Mouse (Mus musculus) gastrocnemius, postnatal 25 days (tissue): ENCODE data around the gene Fam222b. TPM values are rescaled to one million over a fixed set of nuclear protein-coding genes. Genes with fewer than 3 reads are reported as not detected.
A peak's percentile ranks its signal among the peaks of the same experiment; 100 is the strongest.
"Not testable (repeated sequence)": the region's sequence is repeated elsewhere in the genome, so short reads cannot be mapped to it uniquely, and the experiment has no call there.

Experiments
- DNase-seq: peaks from one replicate; pipeline ENCODE4 v3.0.0; 2022
- total RNA-seq, 2 experiments: library from RNA; stranded (reverse); gene quantifications; 1 replicate in 1 of 2; 2 replicates in 1 of 2; pipeline ENCODE4 v1.2.3; 2021

The Fam222b gene
- total RNA-seq, 2 experiments from 2014 or later: 5.4 to 5.8 TPM

- DNase-seq: no peak
Measured at GRCm38 (mm10) chr11:78087756-78088281, 6.6 kb upstream of the Fam222b start.

GRCm38 (mm10) chr11:78094137-78094503 lies 340 bp upstream of the Fam222b start:
- DNase-seq: no peak

GRCm38 (mm10) chr11:78095144-78095516 lies 670 bp downstream of the Fam222b start:
- DNase-seq: no peak

GRCm38 (mm10) chr11:78097077-78097476 lies 2.6 kb downstream of the Fam222b start:
- no peak for DNase-seq

DNA sequence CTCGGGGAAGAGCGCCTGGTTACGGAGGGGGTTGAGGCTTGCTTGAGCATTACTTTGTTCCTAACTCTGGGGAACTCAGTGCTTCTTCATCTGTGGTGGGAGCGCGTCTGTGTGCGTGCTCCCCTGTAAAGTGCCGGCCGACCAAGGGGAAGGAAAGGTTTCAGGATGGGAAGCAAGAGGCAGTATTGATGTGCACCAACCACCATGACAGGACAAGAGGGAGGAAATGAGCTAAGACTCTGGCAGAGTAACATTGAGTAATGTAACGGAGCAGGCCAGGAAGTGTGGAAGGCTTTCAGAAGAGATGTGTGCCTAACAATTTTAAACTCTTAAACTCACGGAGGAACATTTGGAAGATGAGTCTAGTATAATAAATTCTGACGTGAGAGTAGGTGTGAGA lies 6.3 kb downstream of the Fam222b start:
- DNase-seq: no peak

DNA sequence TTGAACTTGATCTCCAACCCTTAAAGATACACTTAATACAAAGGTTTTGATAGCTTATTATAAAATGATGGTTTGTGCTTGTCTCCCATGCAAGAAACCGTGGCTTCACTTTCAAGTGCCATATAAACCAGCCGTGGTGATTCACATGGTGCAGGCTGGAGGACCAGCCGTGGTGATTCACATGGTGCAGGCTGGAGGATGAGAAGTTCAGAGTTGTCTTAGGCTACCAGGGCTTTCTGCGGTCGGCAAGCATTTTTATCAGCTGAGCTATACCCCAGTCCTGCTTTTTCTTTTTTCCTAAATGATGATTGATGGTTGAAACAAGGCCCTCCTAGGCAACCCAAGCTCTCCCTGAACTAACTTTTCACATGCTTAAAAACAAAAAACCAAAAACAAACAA lies 7.7 kb downstream of the Fam222b start:
- DNase-seq: no peak

GRCm38 (mm10) chr11:78102958-78103747 lies 8.7 kb downstream of the Fam222b start:
- DNase-seq: no peak

DNA sequence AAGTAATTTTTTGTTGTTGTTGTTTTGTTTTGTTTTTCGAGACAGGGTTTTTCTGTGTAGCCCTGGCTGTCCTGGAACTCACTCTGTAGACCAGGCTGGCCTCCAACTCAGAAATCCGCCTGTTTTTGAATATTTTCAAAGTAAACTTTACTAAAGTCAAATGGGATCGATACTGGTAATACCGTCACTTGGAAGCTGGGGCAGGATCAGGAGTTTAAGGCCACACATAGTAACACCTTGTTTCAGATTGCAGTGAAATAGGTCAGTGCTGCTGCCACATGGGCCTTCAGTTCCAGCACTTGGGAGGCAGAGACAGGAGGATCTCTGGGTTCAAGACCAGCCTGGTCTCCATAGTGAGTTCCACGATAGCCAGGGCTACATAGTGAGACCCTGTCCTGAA lies 10.0 kb downstream of the Fam222b start:
- no peak for DNase-seq

DNA sequence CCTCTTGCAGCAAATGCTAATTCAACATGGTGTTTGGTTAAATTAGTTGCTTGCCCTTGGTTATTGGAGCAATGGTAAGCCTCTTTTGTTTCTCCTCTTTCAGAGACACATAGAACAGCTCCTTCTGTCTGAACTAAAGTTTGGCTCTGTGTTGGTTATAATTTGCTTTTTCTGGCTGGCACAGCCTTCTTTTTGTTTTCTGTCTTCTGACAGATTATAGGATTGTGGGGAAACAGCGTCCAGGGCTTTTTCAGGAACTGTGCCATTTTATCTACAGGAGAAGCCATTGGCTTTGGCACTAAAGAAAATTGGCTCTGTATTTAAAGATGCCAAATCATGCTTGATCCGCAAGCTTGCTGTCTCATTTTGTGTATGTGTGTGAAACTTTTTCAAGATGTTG lies 19.2 kb downstream of the Fam222b start:
- DNase-seq: no peak

DNA sequence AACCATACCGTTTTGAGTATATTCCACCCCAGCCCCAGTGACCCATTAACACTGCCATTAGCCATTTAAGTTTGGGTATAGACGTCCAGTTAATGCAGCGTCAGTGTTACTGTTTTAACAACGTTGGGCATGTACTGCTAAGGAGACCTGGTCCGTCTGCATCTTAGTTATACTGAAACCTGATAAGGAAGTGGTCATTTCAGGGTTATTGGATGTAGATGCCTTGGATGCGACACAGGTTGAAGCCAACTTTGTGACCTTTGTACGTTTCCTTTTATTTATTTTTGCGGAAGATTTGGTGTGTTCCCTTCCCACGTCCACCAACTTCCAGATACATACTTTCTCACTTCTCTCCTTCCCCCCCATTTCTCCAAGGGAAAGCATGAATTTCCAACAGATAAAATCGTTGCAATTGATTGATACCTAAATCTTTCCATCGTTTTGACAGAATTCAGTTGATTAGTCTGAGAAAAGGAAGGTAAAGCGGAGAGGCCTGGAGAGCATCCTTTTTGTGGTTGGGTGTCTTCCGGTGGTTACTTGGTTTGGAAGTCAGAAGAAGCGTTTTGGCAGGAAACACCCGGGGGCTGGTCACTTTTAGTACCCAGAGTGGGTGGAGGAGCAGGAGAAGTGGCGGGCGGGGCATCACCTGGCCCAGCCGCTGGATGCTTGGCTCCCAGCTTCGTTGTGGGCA lies 20.4 kb downstream of the Fam222b start:
- no peak for DNase-seq

DNA sequence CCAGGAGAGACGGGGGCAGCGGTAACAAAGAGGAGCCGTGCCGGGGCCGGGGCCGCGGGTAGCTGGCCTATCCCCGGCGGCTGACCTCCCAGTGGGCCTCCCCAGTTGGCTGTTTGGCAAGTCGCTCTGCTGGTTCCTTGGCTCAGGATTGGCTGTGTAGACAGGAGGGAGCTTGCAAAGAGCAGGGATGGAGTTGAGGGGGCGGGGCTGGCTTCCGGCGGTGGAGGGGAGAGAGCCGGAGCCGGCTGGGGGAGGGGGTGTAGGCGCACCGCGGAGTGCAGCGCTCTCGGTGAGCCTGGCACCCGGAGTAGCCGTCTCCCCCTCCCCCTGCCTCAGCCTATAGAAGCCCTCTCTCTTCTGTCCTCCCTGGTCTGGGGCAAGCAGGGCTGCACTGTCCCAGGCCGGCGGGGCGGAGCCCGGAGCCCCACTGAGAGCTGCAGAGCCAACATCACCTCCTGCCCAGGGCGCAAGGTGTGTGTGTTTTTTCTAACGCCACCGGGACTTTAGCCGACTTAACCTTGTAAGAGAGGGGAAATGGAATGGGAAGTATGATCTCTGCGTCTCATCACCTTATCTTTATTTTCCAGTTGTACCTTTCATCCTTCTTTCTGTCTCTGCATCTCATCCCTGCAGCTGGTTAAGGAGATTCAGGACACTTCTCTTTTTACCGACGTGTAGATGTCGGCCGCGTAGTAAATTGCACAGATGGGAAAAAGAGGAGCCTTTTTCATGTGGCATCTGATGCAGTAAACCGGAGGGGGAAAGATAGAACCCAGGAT lies 21.1 kb downstream of the Fam222b start:
- DNase-seq: peak; percentile 96

DNA sequence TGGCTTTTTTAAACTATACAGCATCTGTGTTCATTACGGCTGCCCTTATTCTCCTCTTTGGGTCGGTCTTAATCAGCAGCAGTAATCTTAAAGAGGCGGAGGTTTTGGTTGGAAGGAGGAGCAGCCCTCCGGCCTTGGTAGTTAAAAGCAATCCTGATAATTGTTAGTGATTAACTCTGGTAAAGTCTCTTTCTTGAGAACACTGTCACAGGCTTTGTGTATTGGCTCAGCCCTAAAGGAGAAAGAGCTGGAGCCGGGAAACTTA lies 21.6 kb downstream of the Fam222b start:
- DNase-seq: no peak

- no peak for DNase-seq
Measured at GRCm38 (mm10) chr11:78118467-78118866, 24.0 kb downstream of the Fam222b start.

DNA sequence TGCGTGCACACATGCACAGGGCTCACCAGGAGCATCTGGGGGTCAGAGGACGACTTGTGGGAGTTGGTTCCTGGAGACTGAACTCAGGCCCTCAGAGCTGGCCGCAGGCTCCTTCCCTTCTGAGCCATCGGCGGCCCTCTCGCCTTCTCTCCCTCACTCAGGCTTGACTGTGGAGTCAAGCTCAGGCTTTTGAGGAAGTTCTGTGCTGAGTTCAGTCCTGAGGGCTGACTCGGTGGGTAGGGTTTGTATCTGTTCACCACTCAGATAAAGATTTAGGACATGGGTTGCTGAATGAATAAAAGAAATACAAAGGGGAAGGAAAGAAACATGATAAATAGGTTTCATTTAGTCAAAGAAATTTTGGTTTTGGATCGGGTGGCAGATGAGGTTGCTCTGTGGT lies 25.4 kb downstream of the Fam222b start:
- no peak for DNase-seq

DNA sequence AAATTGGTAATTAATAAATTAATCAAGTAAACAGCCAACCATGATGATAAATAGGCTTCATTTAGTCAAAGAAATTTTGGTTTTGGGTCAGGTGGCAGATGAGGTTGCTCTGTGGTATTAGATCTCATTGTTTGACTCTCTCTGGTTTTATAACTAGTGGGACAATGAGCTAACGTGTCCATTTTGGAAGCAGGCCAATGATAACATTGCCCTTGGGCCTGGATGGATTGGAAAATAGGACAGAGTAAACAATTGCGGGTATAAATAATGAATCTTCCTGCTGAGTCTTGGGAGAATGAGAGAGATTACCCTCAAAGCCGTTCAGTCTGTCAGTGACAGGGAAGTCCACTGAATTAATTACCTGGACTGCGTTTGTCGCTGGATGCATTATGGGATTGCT lies 26.7 kb downstream of the Fam222b start:
- DNase-seq: no peak

GRCm38 (mm10) chr11:78122815-78123214 lies 28.4 kb downstream of the Fam222b start:
- DNase-seq: no peak

GRCm38 (mm10) chr11:78123782-78124181 lies 29.3 kb downstream of the Fam222b start:
- no peak for DNase-seq

DNA sequence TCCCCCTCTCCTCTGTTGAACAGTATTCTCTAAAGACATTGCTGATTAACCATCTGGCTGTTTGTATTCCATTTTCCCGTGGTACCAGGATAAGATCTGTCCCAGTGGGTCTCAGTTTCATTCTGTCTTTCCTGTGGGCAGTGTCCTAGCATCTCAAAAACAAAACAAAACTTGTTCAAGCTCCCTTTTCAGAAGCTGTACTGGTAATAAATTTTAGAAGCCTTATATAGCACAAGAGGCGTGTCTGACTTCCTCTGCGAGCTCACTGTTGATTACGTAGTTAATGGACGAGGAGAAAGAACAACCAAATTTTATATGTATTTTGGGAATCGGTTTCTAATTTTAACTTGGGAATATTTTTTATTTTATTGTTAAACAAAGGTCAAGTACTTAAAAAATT lies 31.2 kb downstream of the Fam222b start:
- no peak for DNase-seq

GRCm38 (mm10) chr11:78126739-78127138 lies 32.3 kb downstream of the Fam222b start:
- no peak for DNase-seq

- no peak for DNase-seq
Measured at GRCm38 (mm10) chr11:78129458-78129857, 35.0 kb downstream of the Fam222b start.

- DNase-seq: no peak
Measured at GRCm38 (mm10) chr11:78133915-78134314, 39.5 kb downstream of the Fam222b start.

DNA sequence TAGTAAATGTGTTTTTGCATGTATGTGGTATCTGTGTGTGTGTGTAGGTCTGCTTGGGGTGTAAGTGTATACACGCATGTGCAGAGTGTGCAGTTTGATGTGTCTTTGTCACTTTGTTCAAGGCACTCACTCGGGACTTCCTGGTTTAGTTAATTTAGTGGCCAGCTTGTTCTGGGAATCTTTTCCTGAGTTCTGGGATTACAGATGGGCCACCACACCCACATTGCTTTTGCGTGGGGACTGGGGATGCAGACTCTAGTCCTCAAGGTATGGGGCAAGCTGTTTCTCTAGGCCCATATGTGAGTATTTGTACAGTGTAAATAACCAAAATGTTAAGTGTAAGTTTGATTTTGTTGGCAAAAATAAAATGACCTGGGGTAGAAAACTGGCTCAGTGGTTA lies 39.9 kb downstream of the Fam222b start:
- DNase-seq: no peak

GRCm38 (mm10) chr11:78135314-78135713 lies 40.9 kb downstream of the Fam222b start:
- DNase-seq: not testable (repeated sequence)
